Mouse (Mus musculus): ENCODE data around the gene Ttyh3. TPM values are rescaled to one million over a fixed set of nuclear protein-coding genes. Genes with fewer than 3 reads are reported as not detected.

Ttyh3 gene
- total and polyA plus RNA-seq, 3 experiments = 5.9 to 35.7 TPM; not detected in 1

DNA sequence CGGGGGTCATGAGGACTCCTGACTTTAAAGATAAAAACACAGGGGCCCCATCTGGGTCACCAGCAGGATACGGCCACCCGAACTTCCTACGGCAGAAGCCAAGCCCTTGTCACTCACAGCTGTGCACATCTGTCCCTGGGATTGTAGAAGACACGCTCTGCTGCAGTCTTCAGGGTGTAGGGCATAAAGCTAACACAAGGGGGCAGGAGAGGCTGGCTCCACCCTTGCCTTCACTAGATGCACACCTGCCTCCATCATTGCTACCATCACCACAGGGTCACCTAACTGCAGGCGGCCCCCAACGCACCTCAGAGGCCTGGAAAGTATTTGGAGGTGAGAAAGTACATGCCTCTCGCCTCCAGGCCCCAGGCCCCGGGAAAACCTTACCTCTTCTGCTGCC, 19.8 kb downstream of the Ttyh3 start:
- TF ChIP-seq RAD21 (IDR thresholded peaks at IDR 0.05; ENCODE audit: low read depth, low read length) (peak; percentile 73), KAT2A (conservative IDR thresholded peaks at IDR 0.05; ENCODE audit: low read depth, low read length) (no peak), SMC3 (IDR thresholded peaks at IDR 0.05; ENCODE audit: low read depth, low read length) (peak; percentile 85), POLR2AphosphoS2 (IDR thresholded peaks at IDR 0.05; ENCODE audit: low read length) (no peak), ZKSCAN1 (IDR thresholded peaks at IDR 0.05; ENCODE audit: low read depth, low read length) (no peak), ZC3H11A (IDR thresholded peaks at IDR 0.05; ENCODE audit: low read depth, low read length) (peak; percentile 84), CTCF (IDR thresholded peaks at IDR 0.05 in 2 of 3, conservative IDR thresholded peaks at IDR 0.05 in 1 of 3; ENCODE audit: control insufficient read depth in 1 of 3, insufficient read depth in 1 of 3, low read depth in 2 of 3, low read length in 3 of 3, poor library complexity in 1 of 3, severe bottlenecking in 1 of 3) (peak; percentile 74 to 80 (median 77)), CHD2 (IDR thresholded peaks at IDR 0.05; ENCODE audit: low read length) (no peak), UBTF (IDR thresholded peaks at IDR 0.05; ENCODE audit: borderline replicate concordance, insufficient read depth, low read depth, low read length) (no peak), ETS1 (IDR thresholded peaks at IDR 0.05; ENCODE audit: low read depth, low read length) (no peak)
- peak; percentile 48 for DNase-seq (ENCODE audit: low read depth, low spot score)
- Histone ChIP-seq H3K79me2 (ENCODE audit: control insufficient read depth, insufficient read depth, low read length, poor library complexity) (no peaks in the 10 kb centered on the region), H3K9ac (ENCODE audit: control insufficient read depth, low read depth, low read length, poor library complexity, severe bottlenecking) (no peak overlapping the region), H3K4me3 (ENCODE audit: control insufficient read depth in 1 of 2, insufficient read depth in 1 of 2, low read depth in 2 of 2, low read length in 2 of 2) (no peak overlapping the region), H3K9me3 (replicated peaks; ENCODE audit: insufficient read depth, low read length) (no peaks in the 10 kb centered on the region), H3K27ac (ENCODE audit: control insufficient read depth, low read depth, low read length) (no peak overlapping the region), H3K36me3 (ENCODE audit: control insufficient read depth in 1 of 2, insufficient read depth in 2 of 2, low read length in 2 of 2) (no peaks in the 10 kb centered on the region), H3K27me3 (ENCODE audit: control insufficient read depth in 1 of 2, insufficient read depth in 2 of 2, low read length in 2 of 2) (no peaks in the 10 kb centered on the region), H3K4me1 (ENCODE audit: control insufficient read depth in 1 of 2, insufficient read depth in 2 of 2, low read length in 2 of 2) (no peaks in the 10 kb centered on the region)

DNA sequence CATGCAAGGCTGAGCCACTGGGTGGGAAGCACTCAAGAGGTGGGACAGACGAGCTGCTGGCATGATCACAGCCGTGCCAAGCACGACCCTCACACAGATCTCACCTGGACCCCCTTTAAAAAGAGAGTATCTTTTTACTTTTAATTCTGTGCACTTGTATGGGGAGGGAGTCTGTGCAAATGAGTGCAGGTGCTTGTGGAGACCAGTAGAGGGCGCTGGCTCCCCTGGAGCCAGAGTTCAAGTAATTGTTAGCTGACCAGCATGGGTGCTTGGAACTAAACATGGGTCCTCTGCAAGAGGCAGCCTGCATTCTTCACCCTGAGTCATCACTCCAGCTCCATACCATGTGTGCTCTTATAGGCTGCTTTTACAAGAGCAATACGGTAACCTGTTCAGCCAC, 21.3 kb downstream of the Ttyh3 start:
- Histone ChIP-seq H3K4me1 (ENCODE audit: control insufficient read depth in 1 of 2, insufficient read depth in 2 of 2, low read length in 2 of 2) (no peaks in the 10 kb centered on the region), H3K9ac (ENCODE audit: control insufficient read depth, low read depth, low read length, poor library complexity, severe bottlenecking) (no peak overlapping the region), H3K9me3 (replicated peaks; ENCODE audit: insufficient read depth, low read length) (no peaks in the 10 kb centered on the region), H3K4me3 (ENCODE audit: control insufficient read depth in 1 of 2, insufficient read depth in 1 of 2, low read depth in 2 of 2, low read length in 2 of 2) (no peak overlapping the region), H3K79me2 (ENCODE audit: control insufficient read depth, insufficient read depth, low read length, poor library complexity) (no peaks in the 10 kb centered on the region), H3K27me3 (ENCODE audit: control insufficient read depth in 1 of 2, insufficient read depth in 2 of 2, low read length in 2 of 2) (no peaks in the 10 kb centered on the region), H3K27ac (ENCODE audit: control insufficient read depth, low read depth, low read length) (no peak overlapping the region), H3K36me3 (ENCODE audit: control insufficient read depth in 1 of 2, insufficient read depth in 2 of 2, low read length in 2 of 2) (no peaks in the 10 kb centered on the region)
- DNase-seq (ENCODE audit: low read depth, low spot score) = no peak
- TF ChIP-seq CTCF (IDR thresholded peaks at IDR 0.05 in 2 of 3, conservative IDR thresholded peaks at IDR 0.05 in 1 of 3; ENCODE audit: control insufficient read depth in 1 of 3, insufficient read depth in 1 of 3, low read depth in 2 of 3, low read length in 3 of 3, poor library complexity in 1 of 3, severe bottlenecking in 1 of 3) (peak; percentile 41 to 56 (median 49)), POLR2AphosphoS5 (IDR thresholded peaks at IDR 0.05; ENCODE audit: borderline replicate concordance, low read depth, low read length) (no peak), CHD2 (IDR thresholded peaks at IDR 0.05; ENCODE audit: low read length) (no peak), SIN3A (IDR thresholded peaks at IDR 0.05; ENCODE audit: low read length) (no peak), UBTF (IDR thresholded peaks at IDR 0.05; ENCODE audit: borderline replicate concordance, insufficient read depth, low read depth, low read length) (no peak), ZC3H11A (IDR thresholded peaks at IDR 0.05; ENCODE audit: low read depth, low read length) (no peak), EP300 (IDR thresholded peaks at IDR 0.05; ENCODE audit: low read depth in 1 of 2, low read length in 2 of 2) (no peak)

DNA sequence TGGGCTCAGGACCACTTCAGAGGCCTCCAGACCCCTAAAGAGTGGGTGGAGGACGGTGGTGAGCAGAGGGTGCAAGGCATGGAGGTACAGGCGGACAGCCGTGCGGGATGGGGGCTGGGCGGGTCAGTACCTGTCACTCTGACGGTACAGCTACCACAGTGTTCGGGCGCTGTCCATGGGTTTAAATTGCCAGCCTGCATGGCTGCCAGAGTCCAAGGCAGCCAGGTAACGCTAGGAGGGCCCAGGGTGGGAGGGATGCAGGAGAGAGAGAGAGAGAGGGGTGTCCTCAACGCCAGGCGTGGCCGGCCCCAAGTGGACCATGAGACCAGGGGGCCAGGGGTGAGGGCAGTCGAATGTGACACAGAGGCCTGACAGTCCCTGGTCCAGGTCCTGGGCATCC, 23.9 kb downstream of the Ttyh3 start:
- Histone ChIP-seq H3K79me2 (ENCODE audit: control insufficient read depth, insufficient read depth, low read length, poor library complexity) (no peaks in the 10 kb centered on the region), H3K4me3 (ENCODE audit: control insufficient read depth in 1 of 2, insufficient read depth in 1 of 2, low read depth in 2 of 2, low read length in 2 of 2) (no peak overlapping the region), H3K9me3 (replicated peaks; ENCODE audit: insufficient read depth, low read length) (no peaks in the 10 kb centered on the region), H3K9ac (ENCODE audit: control insufficient read depth, low read depth, low read length, poor library complexity, severe bottlenecking) (no peak overlapping the region), H3K27me3 (ENCODE audit: control insufficient read depth in 1 of 2, insufficient read depth in 2 of 2, low read length in 2 of 2) (no peaks in the 10 kb centered on the region), H3K4me1 (ENCODE audit: control insufficient read depth in 1 of 2, insufficient read depth in 2 of 2, low read length in 2 of 2) (no peaks in the 10 kb centered on the region), H3K27ac (ENCODE audit: control insufficient read depth, low read depth, low read length) (no peak overlapping the region), H3K36me3 (ENCODE audit: control insufficient read depth in 1 of 2, insufficient read depth in 2 of 2, low read length in 2 of 2) (no peaks in the 10 kb centered on the region)
- no peak for DNase-seq (ENCODE audit: low read depth, low spot score)
- no peak for TF ChIP-seq POLR2A (IDR thresholded peaks at IDR 0.05; ENCODE audit: control insufficient read depth in 1 of 2, insufficient read depth in 1 of 2, low read depth in 1 of 2, low read length in 2 of 2, poor library complexity in 1 of 2)
- TF ChIP-seq SIN3A (IDR thresholded peaks at IDR 0.05; ENCODE audit: low read length) = no peak
- no peak for TF ChIP-seq MAZ (IDR thresholded peaks at IDR 0.05; ENCODE audit: low read depth, low read length)
- TF ChIP-seq JUND (IDR thresholded peaks at IDR 0.05; ENCODE audit: low read depth, low read length) = no peak
- no peak for TF ChIP-seq ETS1 (IDR thresholded peaks at IDR 0.05; ENCODE audit: low read depth, low read length)
- no peak for TF ChIP-seq EP300 (IDR thresholded peaks at IDR 0.05; ENCODE audit: low read depth in 1 of 2, low read length in 2 of 2)
- TF ChIP-seq POLR2AphosphoS2 (IDR thresholded peaks at IDR 0.05; ENCODE audit: low read length) = no peak
- no peak for TF ChIP-seq RAD21 (IDR thresholded peaks at IDR 0.05; ENCODE audit: low read depth, low read length)
- TF ChIP-seq E2F4 (IDR thresholded peaks at IDR 0.05; ENCODE audit: borderline replicate concordance, low read depth, low read length) = no peak
- no peak for TF ChIP-seq MAX (IDR thresholded peaks at IDR 0.05; ENCODE audit: low read length)
